Mouse (Mus musculus) embryonic facial prominence, embryonic 15.5 days (tissue): ENCODE results near the gene Sap30. TPM values are rescaled to one million over a fixed set of nuclear protein-coding genes. Genes with fewer than 3 reads are reported as not detected.
"Not testable (repeated sequence)": the region's sequence is repeated elsewhere in the genome, so short reads cannot be mapped to it uniquely, and the experiment has no call there.

ENCODE experiments used
- ATAC-seq: fragments of 200-750 bp; cut with Nextera tagmentation; 2 replicates; pipeline ENCODE4 v1.8.0; 2017; ENCODE audit warnings: low read depth, moderate TSS enrichment; ENCODE audit not compliant: insufficient number of reproducible peaks, low FRiP score, low TSS enrichment
- H3K27ac ChIP-seq: fragments of 300-500 bp; sonication (generic); replicated peaks from 2 replicates; pipeline ENCODE4 v1.5.1; 2015; ENCODE audit warnings: mild to moderate bottlenecking, inconsistent platforms
- H3K27me3 ChIP-seq: fragments of 300-500 bp; sonication (generic); 2 replicates; pipeline ENCODE4 v1.6.1; 2015; ENCODE audit warnings: inconsistent platforms
- H3K36me3 ChIP-seq: fragments of 300-500 bp; sonication (generic); 2 replicates; pipeline ENCODE4 v1.6.1; 2015; ENCODE audit warnings: mild to moderate bottlenecking, inconsistent platforms
- H3K4me1 ChIP-seq: fragments of 300-500 bp; sonication (generic); 2 replicates; pipeline ENCODE4 v1.6.1; 2015; ENCODE audit warnings: inconsistent platforms
- H3K4me2 ChIP-seq: fragments of 300-500 bp; sonication (generic); replicated peaks from 2 replicates; pipeline ENCODE4 v1.6.1; 2015; ENCODE audit warnings: mild to moderate bottlenecking, inconsistent platforms
- H3K4me3 ChIP-seq: fragments of 300-500 bp; sonication (generic); replicated peaks from 2 replicates; pipeline ENCODE4 v1.5.1; 2015; ENCODE audit warnings: mild to moderate bottlenecking, inconsistent platforms
- H3K9ac ChIP-seq: fragments of 300-500 bp; sonication (generic); 2 replicates; pipeline ENCODE4 v1.6.1; 2015; ENCODE audit warnings: inconsistent platforms
- H3K9me3 ChIP-seq: fragments of 300-500 bp; sonication (generic); replicated peaks from 2 replicates; pipeline ENCODE4 v1.6.1; 2016; ENCODE audit warnings: inconsistent platforms
- WGBS: fragments of 180-500 bp; shearing (Covaris S2); methylation state at CpG from one replicate; pipeline ENCODE4 v1.1.7; 2015; 5-methylcytosine and 5-hydroxymethylcytosine counted together
- polyA plus RNA-seq: library from polyadenylated mRNA; unstranded; fragments of >200 nt; fragmentation: Nextera tagmentation; extraction: Ambion mirVana; gene quantifications from 2 replicates; pipeline ENCODE4 v1.2.1, GENCODE M21; 2015

Sap30 gene
- polyA plus RNA-seq: 31.4 and 36.0 TPM in 2 replicates

GRCm38 (mm10) chr8:57487441-57488155 lies at the start of gene Sap30:
Sap30 (minus strand) TSS chr8:57487860.
- under 1% methylated on average over 45 of the region's 66 CpGs for WGBS
- no peaks in the 10 kb centered on the region for H3K9me3 ChIP-seq

GRCm38 (mm10) chr8:57536167-57536566 lies 48.5 kb upstream of the Sap30 start:
- Histone ChIP-seq H3K9me3 (no peaks in the 10 kb centered on the region), H3K27ac (no peak overlapping the region), H3K4me3 (no peak overlapping the region), H3K4me1 (no peaks in the 10 kb centered on the region), H3K27me3 (no peaks in the 10 kb centered on the region), H3K4me2 (no peak overlapping the region), H3K36me3 (peaks cover 15% of the 10 kb centered on the region; the same call in 1 of the 2 replicates), H3K9ac (no peak overlapping the region)
- 89% methylated on average over 6 of the region's 6 CpGs for WGBS
- no peak for ATAC-seq

More at GRCm38 (mm10) chr8:57487441-57488155, at the start of gene Sap30:
- peak; percentile 98 for ATAC-seq
- peak within 1 kb of the TSS; percentile 96 for H3K27ac ChIP-seq
- peak within 1 kb of the TSS; percentile 76 for H3K9ac ChIP-seq
- H3K4me1 ChIP-seq: peaks cover 6% of the 10 kb centered on the region
- peak within 1 kb of the TSS; percentile 82 for H3K4me2 ChIP-seq
- H3K27me3 ChIP-seq: no peaks in the 10 kb centered on the region
- peak within 1 kb of the TSS; percentile 91 for H3K4me3 ChIP-seq
- H3K36me3 ChIP-seq: no peaks in the 10 kb centered on the region

GRCm38 (mm10) chr8:57534495-57534894 lies 46.8 kb upstream of the Sap30 start:
- Histone ChIP-seq H3K4me2 (no peak overlapping the region), H3K36me3 (peaks cover 15% of the 10 kb centered on the region; the same call in 1 of the 2 replicates), H3K9ac (no peak overlapping the region), H3K27me3 (no peaks in the 10 kb centered on the region), H3K9me3 (no peaks in the 10 kb centered on the region), H3K27ac (no peak overlapping the region), H3K4me1 (0 out of 2 replicates have a peak, but pooled peaks cover 3% of the 10 kb centered on the region), H3K4me3 (no peak overlapping the region)
- no peak for ATAC-seq
- 35% methylated on average over 4 of the region's 4 CpGs for WGBS

GRCm38 (mm10) chr8:57533106-57533505 lies 45.4 kb upstream of the Sap30 start:
- Histone ChIP-seq H3K4me3 (no peak overlapping the region), H3K36me3 (peaks cover 15% of the 10 kb centered on the region; the same call in 1 of the 2 replicates), H3K27ac (no peak overlapping the region), H3K4me2 (no peak overlapping the region), H3K4me1 (0 out of 2 replicates have a peak, but pooled peaks cover 3% of the 10 kb centered on the region), H3K27me3 (no peaks in the 10 kb centered on the region), H3K9me3 (no peaks in the 10 kb centered on the region), H3K9ac (no peak overlapping the region)
- no peak for ATAC-seq
- 88% methylated on average over 4 of the region's 4 CpGs for WGBS

- 58% methylated on average over 2 of the region's 2 CpGs for WGBS
- Histone ChIP-seq H3K4me1 (0 out of 2 replicates have a peak, but pooled peaks cover 3% of the 10 kb centered on the region), H3K9me3 (no peaks in the 10 kb centered on the region), H3K27me3 (no peaks in the 10 kb centered on the region), H3K4me3 (no peak overlapping the region), H3K27ac (no peak overlapping the region), H3K9ac (no peak overlapping the region), H3K36me3 (peaks cover 15% of the 10 kb centered on the region; the same call in 1 of the 2 replicates), H3K4me2 (no peak overlapping the region)
- ATAC-seq: no peak
Measured at GRCm38 (mm10) chr8:57532223-57532622, 44.6 kb upstream of the Sap30 start.

GRCm38 (mm10) chr8:57530666-57531349 lies 43.1 kb upstream of the Sap30 start:
- Histone ChIP-seq H3K27ac (no peak overlapping the region), H3K4me3 (no peak overlapping the region), H3K36me3 (peaks cover 10% of the 10 kb centered on the region; the same call in 1 of the 2 replicates), H3K27me3 (no peaks in the 10 kb centered on the region), H3K4me1 (0 out of 2 replicates have a peak, but pooled peaks cover 3% of the 10 kb centered on the region), H3K9ac (no peak overlapping the region), H3K4me2 (peak overlapping the region; percentile 33; the same call in 1 of the 2 replicates), H3K9me3 (no peaks in the 10 kb centered on the region)
- ATAC-seq: no peak
- WGBS: 27% methylated on average over 15 of the region's 15 CpGs

GRCm38 (mm10) chr8:57530238-57530637 lies 42.6 kb upstream of the Sap30 start:
- Histone ChIP-seq H3K4me1 (0 out of 2 replicates have a peak, but pooled peaks cover 3% of the 10 kb centered on the region), H3K4me2 (no peak overlapping the region), H3K27ac (no peak overlapping the region), H3K27me3 (no peaks in the 10 kb centered on the region), H3K36me3 (peaks cover 4% of the 10 kb centered on the region; the same call in 1 of the 2 replicates), H3K9me3 (no peaks in the 10 kb centered on the region), H3K9ac (no peak overlapping the region), H3K4me3 (no peak overlapping the region)
- 88% methylated on average over 13 of the region's 13 CpGs for WGBS
- no peak for ATAC-seq

GRCm38 (mm10) chr8:57528036-57528435 lies 40.4 kb upstream of the Sap30 start:
- H3K4me3 ChIP-seq: no peak overlapping the region
- 92% methylated on average over 1 of the region's 1 CpGs for WGBS
- H3K9me3 ChIP-seq: no peaks in the 10 kb centered on the region
- H3K4me1 ChIP-seq: 0 out of 2 replicates have a peak, but pooled peaks cover 3% of the 10 kb centered on the region
- H3K4me2 ChIP-seq: no peak overlapping the region
- no peaks in the 10 kb centered on the region for H3K27me3 ChIP-seq
- ATAC-seq: no peak
- H3K36me3 ChIP-seq: no peaks in the 10 kb centered on the region
- no peak overlapping the region for H3K27ac ChIP-seq
- no peak overlapping the region for H3K9ac ChIP-seq

GRCm38 (mm10) chr8:57520186-57520786 lies 32.6 kb upstream of the Sap30 start:
- no peak overlapping the region for H3K9ac ChIP-seq
- H3K27ac ChIP-seq: no peak overlapping the region
- no peak overlapping the region for H3K4me3 ChIP-seq
- ATAC-seq: no peak
- H3K9me3 ChIP-seq: no peaks in the 10 kb centered on the region
- WGBS: 82% methylated on average over 12 of the region's 12 CpGs
- no peak overlapping the region for H3K4me2 ChIP-seq
- peaks cover 18% of the 10 kb centered on the region for H3K36me3 ChIP-seq
- no peaks in the 10 kb centered on the region for H3K27me3 ChIP-seq
- H3K4me1 ChIP-seq: no peaks in the 10 kb centered on the region

- 92% methylated on average over 3 of the region's 3 CpGs for WGBS
- ATAC-seq: no peak
Measured at GRCm38 (mm10) chr8:57517723-57518122, 30.1 kb upstream of the Sap30 start.

GRCm38 (mm10) chr8:57516685-57517084 lies 29.0 kb upstream of the Sap30 start:
- ATAC-seq, H3K9me3 ChIP-seq, H3K4me3 ChIP-seq, H3K9ac ChIP-seq, H3K27ac ChIP-seq, H3K4me1 ChIP-seq, H3K4me2 ChIP-seq, H3K27me3 ChIP-seq: not testable (repeated sequence)
- H3K36me3 ChIP-seq: peaks cover 18% of the 10 kb centered on the region
- WGBS: 89% methylated on average over 5 of the region's 5 CpGs

More at GRCm38 (mm10) chr8:57517723-57518122, 30.1 kb upstream of the Sap30 start:
- no peaks in the 10 kb centered on the region for H3K4me1 ChIP-seq
- no peaks in the 10 kb centered on the region for H3K9me3 ChIP-seq
- H3K4me2 ChIP-seq: no peak overlapping the region
- H3K27me3 ChIP-seq: no peaks in the 10 kb centered on the region
- H3K27ac ChIP-seq: no peak overlapping the region
- H3K4me3 ChIP-seq: no peak overlapping the region
- peaks cover 18% of the 10 kb centered on the region for H3K36me3 ChIP-seq
- H3K9ac ChIP-seq: no peak overlapping the region
